Mouse (Mus musculus) C2C12 (cell line): ENCODE results near the gene Tdp1.

Experiments used
- CEBPB ChIP-seq: IDR thresholded peaks from one replicate; pipeline ENCODE4 v1.6.1; 2011; ENCODE audit warnings: low read depth, mild to moderate bottlenecking, control low read depth, moderate library complexity
- CTCF ChIP-seq: IDR thresholded peaks from one replicate; pipeline ENCODE4 v1.5.1; 2011; ENCODE audit not compliant: control insufficient read depth, insufficient read depth, insufficient read length
- MYOG ChIP-seq: IDR thresholded peaks from one replicate; pipeline ENCODE4 v1.6.1; 2011; ENCODE audit not compliant: control insufficient read depth, insufficient read length; ENCODE audit errors: extremely low read depth

GRCm38 (mm10) chr12:99932245-99932644 is 47.9 kb downstream of the Tdp1 start:
- TF ChIP-seq CEBPB (no peak), CTCF (no peak), MYOG (no peak)
